In the genomic region with DNA sequence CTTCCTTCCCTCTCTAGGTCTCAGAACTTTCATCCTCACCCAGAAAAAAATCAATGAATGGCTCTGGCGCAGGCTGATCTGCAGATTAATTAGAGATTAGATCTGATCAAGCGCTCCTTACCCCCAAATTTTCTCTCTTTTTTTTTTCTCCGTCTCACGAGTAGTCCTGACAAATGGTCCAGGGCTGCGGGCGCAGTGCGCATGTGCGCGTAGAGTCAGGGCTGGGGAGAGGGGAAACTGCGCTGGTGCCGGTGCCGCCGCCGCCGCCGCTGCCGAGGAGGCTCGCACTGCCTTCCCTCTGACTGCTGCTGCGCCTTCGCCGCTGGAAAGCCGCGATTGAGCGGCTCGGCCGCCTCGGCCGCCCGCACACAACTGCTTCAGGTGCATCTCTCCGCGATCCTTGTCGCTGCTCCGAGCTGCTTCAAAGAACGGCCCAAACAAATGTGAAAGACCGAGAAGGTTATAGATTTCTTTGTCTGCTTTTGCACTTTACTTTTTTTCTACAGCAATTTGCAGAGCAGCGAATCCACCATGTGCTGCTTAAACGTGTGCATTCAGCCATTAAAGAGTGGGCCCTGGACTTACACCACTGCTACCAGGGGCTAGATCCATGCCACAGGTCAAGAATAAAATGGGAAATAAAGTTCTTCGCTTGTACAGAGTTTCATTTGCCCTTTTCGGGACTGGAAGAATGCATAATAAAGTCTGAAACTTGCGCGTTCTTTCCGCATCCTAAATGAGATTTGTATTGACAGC, we compare ENCODE assay signal across 8 mouse cellular contexts. TPM values are rescaled to one million over a fixed set of nuclear protein-coding genes. Genes with fewer than 3 reads are reported as not detected.
DNase-seq lines count a peak whose midpoint lies in the region; ATAC-seq and TF ChIP-seq lines count a peak whose summit lies in the region.

A gene (minus strand): TSS at position 182 of the 756 bp plus-strand sequence.

- H3K4me3 ChIP-seq in forebrain, embryonic 11.5 days (ENCODE audit: low read depth, low read length) = peak within 1 kb of the TSS; percentile 83
- H3K4me3 ChIP-seq in heart, embryonic 16.5 days (ENCODE audit: low read length) = peak within 1 kb of the TSS; percentile 92
- peak within 1 kb of the TSS; percentile 70 to 96 for H3K4me3 ChIP-seq in liver, embryonic 14.5 days (ENCODE audit: insufficient read depth in 1 of 2, low read depth in 2 of 2, low read length in 2 of 2)
- peak within 1 kb of the TSS; percentile 87 for H3K4me3 ChIP-seq in stomach, embryonic 16.5 days (replicated peaks; ENCODE audit: low read length)

- H3K4me1 ChIP-seq in forebrain, embryonic 11.5 days (replicated peaks; ENCODE audit: control insufficient read depth, insufficient read depth, low read length) = peaks cover 1% of the 10 kb centered on the region; the same call in 1 of the 2 replicates
- H3K4me1 ChIP-seq in heart, embryonic 16.5 days (ENCODE audit: control insufficient read depth, insufficient read depth, low read length) = peaks cover 11% of the 10 kb centered on the region
- no peaks in the 10 kb centered on the region for H3K4me1 ChIP-seq in liver, embryonic 14.5 days (replicated peaks; ENCODE audit: control insufficient read depth in 2 of 2, insufficient read depth in 2 of 2, low read length in 1 of 2)
- H3K4me1 ChIP-seq in stomach, embryonic 16.5 days (ENCODE audit: control insufficient read depth, insufficient read depth, low read length) = peaks cover 7% of the 10 kb centered on the region

- WGBS in forebrain, embryonic 11.5 days = under 1% methylated on average over 42 of the region's 42 CpGs
- WGBS in heart, embryonic 16.5 days = 3% methylated on average over 42 of the region's 42 CpGs
- WGBS in liver, embryonic 14.5 days (ENCODE audit: insufficient replicate concordance) = 2% methylated on average over 42 of the region's 42 CpGs
- 3% methylated on average over 42 of the region's 42 CpGs for WGBS in stomach, embryonic 16.5 days

- DNase-seq in CD4-positive, CD25-positive, alpha-beta regulatory T cell, adult 2 months (ENCODE audit: low read depth, low spot score) = peak; percentile 96
- DNase-seq in brain, embryonic 18.5 days (ENCODE audit: low read depth, low spot score) = peak; percentile 72
- DNase-seq in forebrain, embryonic 11.5 days (ENCODE audit: low spot score) = peak; percentile 96
- DNase-seq in kidney, postnatal 25 days = peak; percentile 90 to 93
- peak; percentile 40 to 45 (median 45) for DNase-seq in liver, embryonic 14.5 days (ENCODE audit: low read depth in 3 of 3, low spot score in 3 of 3)
- DNase-seq in neural tube, embryonic 10.5 days (ENCODE audit: extremely low spot score, low spot score) = peak; percentile 89

- no peaks in the 10 kb centered on the region for H3K36me3 ChIP-seq in forebrain, embryonic 11.5 days (ENCODE audit: control insufficient read depth, insufficient read depth, low read length)
- no peaks in the 10 kb centered on the region for H3K36me3 ChIP-seq in heart, embryonic 16.5 days (ENCODE audit: control insufficient read depth, insufficient read depth)
- no peaks in the 10 kb centered on the region for H3K36me3 ChIP-seq in liver, embryonic 14.5 days (replicated peaks; ENCODE audit: control insufficient read depth, insufficient read depth, low read depth)
- no peaks in the 10 kb centered on the region for H3K36me3 ChIP-seq in stomach, embryonic 16.5 days (ENCODE audit: control insufficient read depth, insufficient read depth, low read length)

- peak; percentile 85 for ATAC-seq in forebrain, embryonic 11.5 days (replicated peaks; ENCODE audit: low FRiP score)
- ATAC-seq in heart, embryonic 16.5 days (replicated peaks; ENCODE audit: extremely low read depth, insufficient read depth, low FRiP score) = peak; percentile 74
- ATAC-seq in liver, embryonic 14.5 days (ENCODE audit: insufficient read depth) = peak; percentile 61; the same call in 1 of the 2 replicates
- peak; percentile 86; the same call in 1 of the 2 replicates for ATAC-seq in stomach, embryonic 16.5 days (ENCODE audit: insufficient read depth, low FRiP score)

- no peak for TF ChIP-seq CTCF in liver, embryonic 14.5 days (IDR thresholded peaks at IDR 0.05; ENCODE audit: low read depth)

- TF ChIP-seq EP300 in liver, embryonic 14.5 days (IDR thresholded peaks at IDR 0.05; ENCODE audit: low read depth) = no peak

- H3K9me3 ChIP-seq in forebrain, embryonic 11.5 days (ENCODE audit: control insufficient read depth, low read length) = no peaks in the 10 kb centered on the region
- H3K9me3 ChIP-seq in heart, embryonic 16.5 days (replicated peaks; ENCODE audit: control insufficient read depth, low read length) = no peaks in the 10 kb centered on the region
- no peaks in the 10 kb centered on the region for H3K9me3 ChIP-seq in liver, embryonic 14.5 days (ENCODE audit: control insufficient read depth, low read length)
- no peaks in the 10 kb centered on the region for H3K9me3 ChIP-seq in stomach, embryonic 16.5 days (replicated peaks; ENCODE audit: control insufficient read depth, low read length)

- H3K27ac ChIP-seq in forebrain, embryonic 11.5 days (ENCODE audit: low read depth, low read length) = peak within 1 kb of the TSS; percentile 92
- H3K27ac ChIP-seq in heart, embryonic 16.5 days (ENCODE audit: low read length) = peak within 1 kb of the TSS; percentile 90
- H3K27ac ChIP-seq in liver, embryonic 14.5 days = no peak within 1 kb of the TSS
- peak within 1 kb of the TSS; percentile 96 for H3K27ac ChIP-seq in stomach, embryonic 16.5 days (ENCODE audit: low read length)

- H3K27me3 ChIP-seq in forebrain, embryonic 11.5 days (ENCODE audit: control insufficient read depth, insufficient read depth, low read length) = no peaks in the 10 kb centered on the region
- H3K27me3 ChIP-seq in heart, embryonic 16.5 days (ENCODE audit: control insufficient read depth, insufficient read depth, low read length) = no peaks in the 10 kb centered on the region
- peaks cover 24% of the 10 kb centered on the region for H3K27me3 ChIP-seq in liver, embryonic 14.5 days (ENCODE audit: control insufficient read depth, insufficient read depth, low read length)
- no peaks in the 10 kb centered on the region for H3K27me3 ChIP-seq in stomach, embryonic 16.5 days (ENCODE audit: control insufficient read depth, insufficient read depth, low read length)

- peak within 1 kb of the TSS; percentile 76 for H3K4me2 ChIP-seq in forebrain, embryonic 11.5 days (ENCODE audit: low read depth, low read length, severe bottlenecking)
- H3K4me2 ChIP-seq in heart, embryonic 16.5 days (ENCODE audit: low read depth, low read length) = peak within 1 kb of the TSS; percentile 86
- H3K4me2 ChIP-seq in liver, embryonic 14.5 days (ENCODE audit: low read depth) = peak within 1 kb of the TSS; percentile 85
- peak within 1 kb of the TSS; percentile 89 for H3K4me2 ChIP-seq in stomach, embryonic 16.5 days (ENCODE audit: low read depth, low read length)

- peak within 1 kb of the TSS; percentile 93 for H3K9ac ChIP-seq in forebrain, embryonic 11.5 days (ENCODE audit: low read length)
- H3K9ac ChIP-seq in heart, embryonic 16.5 days (ENCODE audit: low read length) = peak within 1 kb of the TSS; percentile 88
- peak within 1 kb of the TSS; percentile 56 for H3K9ac ChIP-seq in liver, embryonic 14.5 days (replicated peaks)
- H3K9ac ChIP-seq in stomach, embryonic 16.5 days (ENCODE audit: low read length) = peak within 1 kb of the TSS; percentile 93

RNA-seq across cellular contexts. Expression of the gene that starts here (rescaled TPM):
- 21.5 and 23.2 TPM in 2 replicates for polyA plus RNA-seq in forebrain, embryonic 11.5 days (2014; fragmentation: Nextera tagmentation; extraction: Ambion mirVana)
- 7.5 TPM in 2 replicates for polyA plus RNA-seq in heart, embryonic 16.5 days (2015; fragmentation: Nextera tagmentation; extraction: Ambion mirVana)
- polyA plus RNA-seq in liver, embryonic 14.5 days (2012; rRNA removed) = 1.8 and 2.3 TPM in 2 replicates
- polyA plus RNA-seq in liver, embryonic 14.5 days (2014; fragmentation: Nextera tagmentation; extraction: Ambion mirVana) = 0.94 and 2.2 TPM in 2 replicates
- polyA plus RNA-seq in stomach, embryonic 16.5 days (2015; fragmentation: Nextera tagmentation; extraction: Ambion mirVana) = 10.8 and 11.3 TPM in 2 replicates

Comparison
In these comparisons a context has a peak if more than half of its experiments do, and no peak if none do; other contexts are left out.
1. DNase-seq: peak in every context shown above with its lines; median percentile 96 in CD4-positive, CD25-positive, alpha-beta regulatory T cell, adult 2 months; 96 in forebrain, embryonic 11.5 days; 92 in kidney, postnatal 25 days; 89 in neural tube, embryonic 10.5 days; 72 in brain, embryonic 18.5 days; 45 in liver, embryonic 14.5 days.